Mouse (Mus musculus): ENCODE data around the gene Hpcal1. TPM values are rescaled to one million over a fixed set of nuclear protein-coding genes. Genes with fewer than 3 reads are reported as not detected.

Hpcal1 gene
- polyA plus RNA-seq, 1 experiment, result 76.2 TPM

DNA sequence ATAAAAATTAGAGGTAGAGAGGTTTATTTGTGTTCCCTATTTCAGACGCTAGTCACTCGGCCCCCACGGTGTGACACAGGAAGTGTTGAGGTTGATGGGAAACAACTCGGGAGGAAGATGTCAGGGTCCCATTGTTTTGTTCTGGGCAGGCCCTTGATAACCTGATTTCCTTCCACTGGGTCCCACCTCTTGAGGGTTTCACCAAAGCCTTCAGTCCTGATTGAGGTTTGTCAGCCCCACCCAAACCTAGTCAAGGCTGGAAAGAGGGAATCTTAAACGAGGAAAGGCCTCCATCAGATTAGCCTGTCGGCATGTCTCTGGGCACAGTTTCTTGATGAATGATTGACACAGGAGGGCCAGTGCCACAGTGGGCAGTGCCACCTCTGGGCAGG lies 12.3 kb downstream of the Hpcal1 start:
- Histone ChIP-seq H3K27ac (ENCODE audit: insufficient read depth, low read length) (no peak overlapping the region), H3K4me3 (ENCODE audit: extremely low read depth, insufficient read depth, insufficient read length) (no peak overlapping the region), H3K4me1 (ENCODE audit: control insufficient read depth, insufficient read depth, insufficient read length) (no peaks in the 10 kb centered on the region; the same call in 1 of the 2 replicates), H3K36me3 (ENCODE audit: control insufficient read depth, insufficient read depth, low read length) (no peaks in the 10 kb centered on the region), H3K27me3 (ENCODE audit: control insufficient read depth, insufficient read depth, low read length) (no peaks in the 10 kb centered on the region)
- TF ChIP-seq CTCF (IDR thresholded peaks at IDR 0.05; ENCODE audit: extremely low read depth, insufficient read depth, insufficient read length, insufficient replicate concordance), result no peak
- no peak for TF ChIP-seq POLR2A (IDR thresholded peaks at IDR 0.05; ENCODE audit: low read depth, low read length)
- 36% methylated on average over 6 of the region's 6 CpGs for WGBS
- DNase-seq (ENCODE audit: low read depth in 1 of 2, low spot score in 2 of 2), result no peak

DNA sequence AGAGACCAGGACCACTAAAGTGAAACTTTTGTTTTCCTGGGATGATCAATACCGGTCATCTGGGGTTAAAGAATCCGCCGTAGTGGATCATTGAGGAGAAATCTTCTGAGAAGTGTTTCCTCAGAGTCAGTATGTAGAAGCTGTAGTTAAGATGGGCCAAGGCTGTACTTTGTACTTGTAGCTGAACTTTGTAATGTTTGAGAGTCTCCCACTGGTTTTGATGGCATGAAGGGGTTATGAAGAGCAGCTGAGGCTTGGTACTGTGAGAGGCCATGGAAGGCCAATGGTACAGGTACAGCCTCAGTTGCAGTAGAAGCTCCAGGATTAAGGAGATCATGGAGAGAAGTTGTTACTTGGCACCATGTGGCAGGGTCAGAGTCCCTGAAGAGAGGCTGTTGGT lies 13.2 kb downstream of the Hpcal1 start:
- no peak for DNase-seq (ENCODE audit: low read depth in 1 of 2, low spot score in 2 of 2)
- Histone ChIP-seq H3K4me1 (ENCODE audit: control insufficient read depth, insufficient read depth, insufficient read length) (no peaks in the 10 kb centered on the region; the same call in 1 of the 2 replicates), H3K27me3 (ENCODE audit: control insufficient read depth, insufficient read depth, low read length) (no peaks in the 10 kb centered on the region), H3K27ac (ENCODE audit: insufficient read depth, low read length) (no peak overlapping the region), H3K4me3 (ENCODE audit: extremely low read depth, insufficient read depth, insufficient read length) (no peak overlapping the region), H3K36me3 (ENCODE audit: control insufficient read depth, insufficient read depth, low read length) (no peaks in the 10 kb centered on the region)
- TF ChIP-seq CTCF (IDR thresholded peaks at IDR 0.05; ENCODE audit: extremely low read depth, insufficient read depth, insufficient read length, insufficient replicate concordance) (no peak), POLR2A (IDR thresholded peaks at IDR 0.05; ENCODE audit: low read depth, low read length) (no peak)
- WGBS, result 86% methylated on average over 3 of the region's 3 CpGs

DNA sequence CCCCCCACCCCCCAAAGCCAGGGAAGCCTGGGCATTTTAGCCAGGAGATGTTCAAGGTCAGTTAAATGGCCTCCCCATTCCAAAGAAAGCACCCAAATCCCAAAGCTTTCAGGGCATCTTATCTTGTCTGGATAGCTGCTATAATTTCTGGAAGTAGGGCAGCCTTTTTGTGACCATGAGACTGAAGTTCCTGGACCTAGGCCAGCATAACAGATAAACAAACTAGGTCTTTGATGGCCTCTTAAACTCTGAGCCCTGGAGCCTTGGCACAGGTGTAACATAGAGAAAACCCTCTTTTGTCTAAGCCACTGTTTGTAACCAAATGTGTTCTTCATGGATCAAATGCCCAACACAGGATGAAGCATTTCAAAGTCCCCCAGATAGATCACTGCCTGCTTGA lies 16.8 kb downstream of the Hpcal1 start:
- no peaks in the 10 kb centered on the region for H3K27me3 ChIP-seq (ENCODE audit: control insufficient read depth, insufficient read depth, low read length)
- H3K4me1 ChIP-seq (ENCODE audit: control insufficient read depth, insufficient read depth, insufficient read length), result peaks cover 13% of the 10 kb centered on the region; the same call in 1 of the 2 replicates
- DNase-seq (ENCODE audit: low read depth in 1 of 2, low spot score in 2 of 2), result no peak
- TF ChIP-seq CTCF (IDR thresholded peaks at IDR 0.05; ENCODE audit: extremely low read depth, insufficient read depth, insufficient read length, insufficient replicate concordance) (no peak), POLR2A (IDR thresholded peaks at IDR 0.05; ENCODE audit: low read depth, low read length) (no peak)
- H3K36me3 ChIP-seq (ENCODE audit: control insufficient read depth, insufficient read depth, low read length), result no peaks in the 10 kb centered on the region
- H3K27ac ChIP-seq (ENCODE audit: insufficient read depth, low read length), result no peak overlapping the region
- H3K4me3 ChIP-seq (ENCODE audit: extremely low read depth, insufficient read depth, insufficient read length), result no peak overlapping the region

DNA sequence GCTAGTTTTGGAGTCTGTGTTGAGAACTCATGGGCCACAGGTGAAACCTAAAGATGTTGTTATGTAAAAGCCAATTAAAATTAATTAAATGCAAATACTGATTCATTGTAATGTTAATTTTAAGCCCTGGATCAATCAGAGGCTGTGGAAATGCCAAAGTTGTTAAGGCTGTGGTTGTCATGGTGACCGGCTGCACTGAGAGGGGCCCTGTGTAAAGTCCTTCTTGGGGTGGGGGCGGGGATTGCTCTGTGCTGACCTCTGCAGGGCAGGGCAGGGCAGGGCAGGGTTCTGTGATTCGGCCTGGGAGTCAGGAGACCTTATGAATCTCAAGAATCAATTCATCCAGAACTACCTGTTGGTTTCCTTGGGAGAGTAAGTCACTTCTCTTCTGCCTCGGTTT lies 18.8 kb downstream of the Hpcal1 start:
- Histone ChIP-seq H3K27ac (ENCODE audit: insufficient read depth, low read length) (no peak overlapping the region), H3K4me3 (ENCODE audit: extremely low read depth, insufficient read depth, insufficient read length) (no peak overlapping the region), H3K4me1 (ENCODE audit: control insufficient read depth, insufficient read depth, insufficient read length) (peaks cover 13% of the 10 kb centered on the region; the same call in 1 of the 2 replicates), H3K27me3 (ENCODE audit: control insufficient read depth, insufficient read depth, low read length) (no peaks in the 10 kb centered on the region), H3K36me3 (ENCODE audit: control insufficient read depth, insufficient read depth, low read length) (no peaks in the 10 kb centered on the region)
- no peak for DNase-seq (ENCODE audit: low read depth in 1 of 2, low spot score in 2 of 2)
- TF ChIP-seq CTCF (IDR thresholded peaks at IDR 0.05; ENCODE audit: extremely low read depth, insufficient read depth, insufficient read length, insufficient replicate concordance), result 0 out of 2 replicates have a peak, but pooled peaks have one; percentile 5
- TF ChIP-seq POLR2A (IDR thresholded peaks at IDR 0.05; ENCODE audit: low read depth, low read length), result no peak
- 86% methylated on average over 4 of the region's 4 CpGs for WGBS

DNA sequence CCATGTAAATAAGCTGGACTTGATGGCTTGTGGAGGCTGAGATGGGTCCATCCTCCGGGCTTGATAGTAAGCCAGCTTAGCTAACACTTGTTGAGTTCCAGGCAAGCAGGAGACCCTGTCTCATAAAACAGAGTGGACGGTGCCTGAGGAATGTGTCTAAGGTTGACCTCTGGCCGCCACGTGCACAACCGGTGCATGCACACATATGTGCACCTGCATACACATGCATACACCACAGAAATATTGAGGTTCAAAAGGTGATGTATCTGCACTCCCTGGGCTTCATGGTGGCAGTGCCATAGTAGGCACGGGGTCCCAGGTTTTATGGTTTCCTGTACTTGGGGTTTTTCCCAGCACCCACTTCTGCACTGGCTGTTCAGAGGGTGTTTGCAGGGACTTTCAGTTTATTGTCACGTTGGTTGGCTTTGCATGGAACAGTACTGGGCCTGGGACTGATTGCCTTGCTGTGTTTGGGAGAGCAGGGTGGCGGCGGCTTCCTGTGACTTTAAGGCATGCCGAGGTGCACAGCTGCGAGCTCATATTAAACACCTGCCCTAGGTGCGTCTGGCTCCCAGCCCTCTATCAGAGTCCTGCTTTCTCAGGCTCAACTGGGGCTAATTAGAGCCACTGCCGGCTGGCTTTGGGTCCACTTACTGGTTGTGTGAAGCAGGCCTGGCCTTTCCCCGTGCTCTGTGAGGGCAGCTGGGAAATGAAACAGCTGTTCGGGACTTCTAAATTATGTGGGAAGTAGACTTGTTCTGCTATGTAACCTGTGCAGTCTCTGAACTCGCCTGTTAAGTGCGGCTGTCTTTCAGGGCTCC lies 19.5 kb downstream of the Hpcal1 start:
- peaks cover 13% of the 10 kb centered on the region; the same call in 1 of the 2 replicates for H3K4me1 ChIP-seq (ENCODE audit: control insufficient read depth, insufficient read depth, insufficient read length)
- H3K27me3 ChIP-seq (ENCODE audit: control insufficient read depth, insufficient read depth, low read length), result no peaks in the 10 kb centered on the region
- H3K27ac ChIP-seq (ENCODE audit: insufficient read depth, low read length), result peak overlapping the region; percentile 17; the same call in 1 of the 2 replicates
- WGBS, result 50% methylated on average over 17 of the region's 17 CpGs
- no peaks in the 10 kb centered on the region for H3K36me3 ChIP-seq (ENCODE audit: control insufficient read depth, insufficient read depth, low read length)
- H3K4me3 ChIP-seq (ENCODE audit: extremely low read depth, insufficient read depth, insufficient read length), result no peak overlapping the region
- DNase-seq (ENCODE audit: low read depth in 1 of 2, low spot score in 2 of 2), result no peak
- no peak for TF ChIP-seq POLR2A (IDR thresholded peaks at IDR 0.05; ENCODE audit: low read depth, low read length)
- TF ChIP-seq CTCF (IDR thresholded peaks at IDR 0.05; ENCODE audit: extremely low read depth, insufficient read depth, insufficient read length, insufficient replicate concordance), result no peak

DNA sequence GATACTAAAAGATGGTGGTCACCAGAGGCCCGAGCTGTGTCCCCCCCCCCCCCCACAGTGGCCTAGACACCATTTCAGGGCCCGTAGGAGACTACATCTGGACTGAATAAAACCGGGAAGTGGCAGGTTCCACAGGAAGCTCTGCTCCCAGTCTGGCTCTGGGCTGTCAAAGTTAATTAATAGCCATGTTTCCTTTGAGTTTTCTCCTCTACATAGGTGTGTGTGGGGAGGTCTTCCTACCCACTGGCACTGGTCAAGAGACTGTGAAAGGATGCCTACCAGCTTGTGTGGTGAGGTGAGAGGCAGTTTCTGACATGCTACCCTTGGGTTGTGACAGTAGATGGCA lies 20.1 kb downstream of the Hpcal1 start:
- Histone ChIP-seq H3K36me3 (ENCODE audit: control insufficient read depth, insufficient read depth, low read length) (no peaks in the 10 kb centered on the region), H3K4me1 (ENCODE audit: control insufficient read depth, insufficient read depth, insufficient read length) (peaks cover 17% of the 10 kb centered on the region; the same call in 1 of the 2 replicates), H3K27ac (ENCODE audit: insufficient read depth, low read length) (no peak overlapping the region), H3K4me3 (ENCODE audit: extremely low read depth, insufficient read depth, insufficient read length) (no peak overlapping the region), H3K27me3 (ENCODE audit: control insufficient read depth, insufficient read depth, low read length) (no peaks in the 10 kb centered on the region)
- TF ChIP-seq POLR2A (IDR thresholded peaks at IDR 0.05; ENCODE audit: low read depth, low read length) (no peak), CTCF (IDR thresholded peaks at IDR 0.05; ENCODE audit: extremely low read depth, insufficient read depth, insufficient read length, insufficient replicate concordance) (no peak)
- DNase-seq (ENCODE audit: low read depth in 1 of 2, low spot score in 2 of 2), result no peak
- 10% methylated on average over 3 of the region's 3 CpGs for WGBS
